Mouse (Mus musculus) neural tube, embryonic 12.5 days (tissue): ENCODE data around the gene Hs6st3. TPM values are rescaled to one million over a fixed set of nuclear protein-coding genes. Genes with fewer than 3 reads are reported as not detected.
A peak's percentile ranks its signal among the peaks of the same experiment; 100 is the strongest.

Experiments
- ATAC-seq: fragments of 200-750 bp; cut with Nextera tagmentation; 2 replicates; pipeline ENCODE4 v1.8.0; 2017; ENCODE audit warnings: low read depth, mild to moderate bottlenecking, moderate TSS enrichment, moderate library complexity; ENCODE audit not compliant: low FRiP score
- H3K27ac ChIP-seq: fragments of 300-500 bp; sonication (generic); 2 replicates; pipeline ENCODE4 v1.5.1; 2016
- H3K27me3 ChIP-seq: fragments of 300-500 bp; sonication (generic); replicated peaks from 2 replicates; pipeline ENCODE4 v1.6.1; 2016; ENCODE audit warnings: mild to moderate bottlenecking
- H3K36me3 ChIP-seq: fragments of 300-500 bp; sonication (generic); 2 replicates; pipeline ENCODE4 v1.6.1; 2016; ENCODE audit warnings: mild to moderate bottlenecking
- H3K4me1 ChIP-seq: fragments of 300-500 bp; sonication (generic); 2 replicates; pipeline ENCODE4 v1.6.1; 2016
- H3K4me2 ChIP-seq: fragments of 300-500 bp; sonication (generic); replicated peaks from 2 replicates; pipeline ENCODE4 v1.6.1; 2016; ENCODE audit warnings: mild to moderate bottlenecking
- H3K4me3 ChIP-seq: fragments of 300-500 bp; sonication (generic); 2 replicates; pipeline ENCODE4 v1.5.1; 2016
- H3K9ac ChIP-seq: fragments of 300-500 bp; sonication (generic); 2 replicates; pipeline ENCODE4 v1.6.1; 2016; ENCODE audit warnings: mild to moderate bottlenecking
- H3K9me3 ChIP-seq: fragments of 300-500 bp; sonication (generic); 2 replicates; pipeline ENCODE4 v1.6.1; 2016; ENCODE audit warnings: mild to moderate bottlenecking
- WGBS: fragments of 180-500 bp; shearing (Covaris S2); methylation state at CpG from one replicate; pipeline ENCODE4 v1.1.7; 2016; 5-methylcytosine and 5-hydroxymethylcytosine counted together
- polyA plus RNA-seq: library from polyadenylated mRNA; unstranded; fragments of >200 nt; fragmentation: Nextera tagmentation; extraction: Ambion mirVana; gene quantifications from 2 replicates; pipeline ENCODE4 v1.2.1, GENCODE M21; 2016

Gene Hs6st3
- polyA plus RNA-seq, result 0.72 and 0.83 TPM in 2 replicates

DNA sequence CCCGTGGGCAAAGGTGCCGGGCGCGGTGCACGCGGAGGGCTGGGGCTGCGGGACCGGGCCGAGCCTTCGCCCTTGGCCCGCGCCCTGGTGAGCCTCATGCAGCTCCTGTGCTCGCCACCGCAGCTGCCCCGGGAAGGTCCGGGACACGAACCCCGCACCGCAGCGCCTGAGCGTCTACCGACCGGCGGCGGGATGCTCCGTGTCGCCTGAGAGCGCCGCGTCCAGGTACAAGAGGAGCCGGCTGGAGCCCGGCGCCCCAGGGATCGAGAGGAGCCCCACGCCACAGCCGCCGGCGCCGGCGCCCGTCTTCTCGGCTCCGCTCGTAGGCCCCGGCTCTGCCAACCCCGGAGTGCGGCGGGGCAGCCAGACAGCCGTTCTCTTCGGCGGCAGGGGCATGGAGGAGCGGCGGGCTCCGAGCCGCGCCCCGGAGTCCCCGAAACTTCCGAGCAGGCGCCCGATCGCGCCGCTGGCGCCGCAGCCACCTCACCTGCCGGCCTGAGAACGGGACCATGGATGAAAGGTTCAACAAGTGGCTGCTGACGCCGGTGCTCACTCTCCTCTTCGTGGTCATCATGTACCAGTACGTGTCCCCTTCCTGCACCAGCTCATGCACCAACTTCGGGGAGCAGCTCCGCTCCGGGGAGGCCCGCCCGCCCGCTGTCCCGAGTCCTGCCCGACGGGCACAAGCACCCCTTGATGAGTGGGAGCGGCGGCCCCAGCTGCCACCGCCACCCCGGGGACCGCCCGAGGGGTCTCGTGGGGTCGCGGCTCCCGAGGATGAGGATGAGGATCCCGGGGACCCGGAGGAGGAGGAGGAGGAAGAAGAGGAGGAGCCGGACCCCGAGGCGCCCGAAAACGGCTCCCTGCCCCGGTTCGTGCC, at the start of gene Hs6st3:
Gene Hs6st3 (plus strand): TSS at position 436 of the 880 bp plus-strand sequence.
- Histone ChIP-seq H3K27ac (no peak within 1 kb of the TSS), H3K4me1 (peaks cover 15% of the 10 kb centered on the region), H3K4me3 (peak within 1 kb of the TSS; percentile 65), H3K9me3 (no peaks in the 10 kb centered on the region), H3K36me3 (no peaks in the 10 kb centered on the region), H3K9ac (peak within 1 kb of the TSS; percentile 56), H3K27me3 (peaks cover 57% of the 10 kb centered on the region), H3K4me2 (peak within 1 kb of the TSS; percentile 99)
- peak; percentile 63 for ATAC-seq
- WGBS, result under 1% methylated on average over 100 of the region's 100 CpGs

DNA sequence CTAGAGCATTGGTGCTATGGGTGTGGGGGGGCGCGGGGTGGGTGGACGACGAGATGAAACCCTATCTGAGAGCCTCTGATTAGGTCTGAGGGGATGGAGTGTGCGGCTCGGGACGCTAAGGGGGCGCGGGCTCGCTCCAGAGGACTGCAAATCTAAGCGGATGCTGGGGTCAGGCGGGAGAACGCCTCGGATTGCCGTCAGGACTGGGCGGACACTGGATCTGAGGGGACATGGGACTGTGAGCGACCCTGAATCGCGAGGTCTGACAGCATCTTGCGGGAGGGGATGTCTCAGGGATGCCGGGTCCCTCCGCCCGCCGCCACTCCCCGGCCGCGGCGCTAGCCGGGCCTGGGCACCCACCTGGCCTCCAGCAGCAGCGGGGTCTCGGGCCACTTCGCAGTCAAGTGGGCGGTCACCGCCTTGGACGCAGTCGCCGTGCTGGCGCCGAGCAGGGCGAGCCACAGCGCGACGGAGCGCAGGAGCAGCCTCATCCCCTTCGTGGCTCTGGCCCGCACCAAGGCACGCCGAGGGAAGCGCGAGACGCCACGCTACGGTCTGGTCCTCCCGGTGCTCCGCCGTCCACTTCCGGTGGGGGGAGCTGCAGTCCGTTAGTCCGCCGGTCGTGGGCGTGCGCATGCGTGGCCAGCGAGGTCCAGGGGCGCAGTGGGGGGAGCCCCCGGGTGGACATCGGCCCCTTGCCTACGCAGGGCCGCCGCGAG, 39.1 kb upstream of the Hs6st3 start, which contains the start of gene Uggt2:
Gene Uggt2 (minus strand): TSS at position 580 of the 719 bp plus-strand sequence.
- WGBS, result under 1% methylated on average over 71 of the region's 72 CpGs
- Histone ChIP-seq H3K9me3 (no peaks in the 10 kb centered on the region), H3K36me3 (peaks cover 3% of the 10 kb centered on the region; the same call in 1 of the 2 replicates), H3K4me2 (peak within 1 kb of the TSS; percentile 78), H3K4me1 (peaks cover 13% of the 10 kb centered on the region; the same call in 1 of the 2 replicates), H3K27ac (peak within 1 kb of the TSS; percentile 65), H3K9ac (peak within 1 kb of the TSS; percentile 82), H3K4me3 (peak within 1 kb of the TSS; percentile 79), H3K27me3 (no peaks in the 10 kb centered on the region)
- peak; percentile 97 for ATAC-seq

DNA sequence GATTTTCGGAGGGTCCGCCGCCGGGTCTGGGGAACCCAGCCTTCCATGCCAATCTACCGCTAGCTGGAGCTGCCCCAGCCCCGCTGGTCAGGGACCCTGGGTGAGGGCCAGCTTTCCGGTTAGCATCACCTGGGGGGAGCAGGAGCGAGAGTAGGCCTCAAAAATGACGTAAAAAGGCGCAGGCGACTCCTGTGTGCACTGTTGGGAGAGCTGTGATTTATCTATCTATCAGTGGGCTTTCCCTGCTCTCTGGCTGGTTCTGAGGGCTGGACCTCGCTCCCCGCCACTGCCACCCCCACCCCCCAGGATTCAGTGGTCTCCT, 38.6 kb upstream of the Hs6st3 start:
- H3K4me1 ChIP-seq, result peaks cover 13% of the 10 kb centered on the region; the same call in 1 of the 2 replicates
- peak overlapping the region; percentile 65 for H3K27ac ChIP-seq
- peak; percentile 80 for ATAC-seq
- peak overlapping the region; percentile 78 for H3K4me2 ChIP-seq
- peak overlapping the region; percentile 82 for H3K9ac ChIP-seq
- no peaks in the 10 kb centered on the region for H3K27me3 ChIP-seq
- 2% methylated on average over 13 of the region's 13 CpGs for WGBS
- H3K4me3 ChIP-seq, result peak overlapping the region; percentile 79
- H3K9me3 ChIP-seq, result no peaks in the 10 kb centered on the region
- H3K36me3 ChIP-seq, result peaks cover under 1% of the 10 kb centered on the region; the same call in 1 of the 2 replicates

DNA sequence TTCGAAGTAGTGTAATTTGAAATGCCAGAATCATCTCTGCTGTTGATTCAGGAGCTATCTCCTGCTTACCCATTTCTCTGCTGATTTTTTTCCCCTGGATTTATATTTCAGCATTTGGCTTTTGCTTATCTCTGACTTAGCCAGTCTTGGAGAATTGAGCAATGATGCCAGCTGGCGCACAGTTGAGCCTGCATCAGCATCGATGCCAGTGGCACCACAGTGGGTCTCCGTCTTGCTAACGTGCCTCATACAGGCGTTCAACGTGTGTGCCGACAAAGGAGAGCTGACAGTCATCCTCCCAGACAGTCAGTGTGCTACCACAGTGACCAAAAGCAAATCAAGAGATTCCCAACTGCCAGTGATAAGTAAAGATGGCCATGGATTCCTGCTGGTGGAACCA, 30.6 kb upstream of the Hs6st3 start:
- Histone ChIP-seq H3K27me3 (no peaks in the 10 kb centered on the region), H3K4me2 (no peak overlapping the region), H3K4me1 (no peaks in the 10 kb centered on the region), H3K9ac (no peak overlapping the region), H3K27ac (no peak overlapping the region), H3K36me3 (no peaks in the 10 kb centered on the region), H3K9me3 (no peaks in the 10 kb centered on the region), H3K4me3 (no peak overlapping the region)
- no peak for ATAC-seq
- 92% methylated on average over 8 of the region's 8 CpGs for WGBS

DNA sequence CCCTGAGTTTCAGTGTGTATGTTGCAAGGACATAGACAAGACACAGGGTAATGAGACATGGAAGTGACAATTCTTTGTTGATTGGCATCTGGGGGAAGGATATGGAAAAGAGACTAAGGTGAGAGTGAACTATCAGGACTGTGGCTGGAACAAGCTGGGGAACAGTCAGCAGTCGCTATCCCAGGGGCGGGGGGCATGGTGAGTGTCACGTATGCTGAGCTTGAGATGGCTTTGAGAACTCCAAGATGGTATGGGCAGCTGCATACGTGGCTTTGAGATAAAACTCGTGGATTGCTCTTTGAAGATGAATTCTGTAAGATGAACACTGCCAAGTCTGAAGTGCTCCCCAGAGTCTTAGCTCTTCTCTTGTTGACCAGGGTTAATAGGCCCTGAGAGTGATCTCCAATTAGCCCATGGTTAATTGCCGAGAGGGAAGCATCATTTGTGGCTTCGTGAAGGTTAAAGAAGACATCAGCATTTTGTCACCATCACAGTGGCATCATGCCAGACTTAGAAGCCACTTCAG, 29.3 kb upstream of the Hs6st3 start:
- H3K36me3 ChIP-seq, result no peaks in the 10 kb centered on the region
- H3K27ac ChIP-seq, result no peak overlapping the region
- no peak for ATAC-seq
- no peaks in the 10 kb centered on the region for H3K4me1 ChIP-seq
- H3K9ac ChIP-seq, result no peak overlapping the region
- 75% methylated on average over 7 of the region's 7 CpGs for WGBS
- H3K9me3 ChIP-seq, result no peaks in the 10 kb centered on the region
- H3K27me3 ChIP-seq, result no peaks in the 10 kb centered on the region
- no peak overlapping the region for H3K4me2 ChIP-seq
- H3K4me3 ChIP-seq, result no peak overlapping the region

DNA sequence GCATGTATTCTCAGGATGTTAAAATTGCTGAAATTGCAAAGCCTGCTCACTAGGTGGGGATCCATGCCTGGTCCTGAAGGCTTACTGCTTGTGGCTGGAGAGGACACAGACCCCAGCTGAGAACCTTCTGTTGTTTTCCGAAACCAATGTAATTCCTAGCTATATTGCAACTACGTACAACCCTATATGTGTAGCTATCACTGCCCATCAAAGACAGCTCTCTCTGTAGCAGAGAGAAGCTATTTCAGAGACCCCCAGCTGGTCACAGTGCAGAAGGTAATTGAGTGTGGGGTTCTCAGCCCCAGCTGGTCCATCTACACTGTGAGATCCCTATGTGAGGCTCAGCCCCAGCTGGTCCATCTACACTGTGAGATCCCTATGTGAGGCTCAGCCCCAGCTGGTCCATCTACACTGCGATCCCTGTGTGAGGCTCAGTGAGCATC, 28.3 kb upstream of the Hs6st3 start:
- H3K27me3 ChIP-seq, result no peaks in the 10 kb centered on the region
- no peaks in the 10 kb centered on the region for H3K36me3 ChIP-seq
- peak; percentile 50; the same call in 1 of the 2 replicates for ATAC-seq
- WGBS, result 79% methylated on average over 3 of the region's 3 CpGs
- no peaks in the 10 kb centered on the region for H3K9me3 ChIP-seq
- no peak overlapping the region for H3K4me2 ChIP-seq
- H3K27ac ChIP-seq, result no peak overlapping the region
- H3K4me1 ChIP-seq, result no peaks in the 10 kb centered on the region
- H3K4me3 ChIP-seq, result no peak overlapping the region
- no peak overlapping the region for H3K9ac ChIP-seq

DNA sequence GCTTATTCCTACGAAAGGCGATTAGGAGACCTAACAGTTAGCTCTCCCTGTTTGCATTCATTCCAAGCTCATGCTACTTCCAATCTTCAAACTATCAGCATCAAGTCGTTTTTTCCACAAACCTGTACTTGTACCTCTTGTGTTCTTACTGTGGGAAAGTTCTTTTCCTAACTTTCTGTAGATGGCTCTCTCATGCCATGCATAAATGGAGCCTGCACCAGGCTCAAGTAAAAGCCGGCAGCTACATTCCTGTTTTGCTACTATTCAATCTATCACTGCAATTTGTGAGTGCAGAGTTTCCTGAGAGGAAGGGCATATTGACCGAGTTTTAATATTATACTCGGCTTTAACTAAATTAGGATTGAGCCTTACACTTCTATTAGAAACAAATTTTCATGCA, 25.6 kb upstream of the Hs6st3 start:
- WGBS, result 88% methylated on average over 6 of the region's 6 CpGs
- ATAC-seq, result no peak
- no peaks in the 10 kb centered on the region for H3K36me3 ChIP-seq
- H3K9me3 ChIP-seq, result no peaks in the 10 kb centered on the region
- H3K9ac ChIP-seq, result no peak overlapping the region
- H3K27ac ChIP-seq, result no peak overlapping the region
- H3K27me3 ChIP-seq, result no peaks in the 10 kb centered on the region
- H3K4me2 ChIP-seq, result no peak overlapping the region
- no peak overlapping the region for H3K4me3 ChIP-seq
- no peaks in the 10 kb centered on the region for H3K4me1 ChIP-seq

DNA sequence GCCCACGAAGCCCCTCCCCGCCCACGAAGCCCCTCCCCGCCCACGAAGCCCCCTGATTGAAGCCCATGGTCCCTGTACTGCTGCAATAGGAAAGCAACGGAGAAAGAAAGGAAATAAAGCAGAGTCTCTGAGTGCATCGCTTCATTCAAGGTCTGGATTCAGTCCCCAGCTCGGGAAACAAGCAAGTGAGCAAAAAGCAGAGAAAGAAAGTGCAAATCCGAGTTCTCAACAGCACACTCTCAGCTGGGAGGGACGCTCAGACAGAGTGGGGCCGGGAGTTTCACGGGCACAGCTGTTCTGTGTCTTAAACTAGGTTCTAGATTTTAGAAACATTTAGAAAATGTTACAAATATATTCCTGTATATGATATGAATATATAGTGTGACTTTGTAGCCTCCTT, 14.6 kb upstream of the Hs6st3 start:
- peak; percentile 43; the same call in 1 of the 2 replicates for ATAC-seq
- Histone ChIP-seq H3K4me1 (peaks cover 13% of the 10 kb centered on the region; the same call in 1 of the 2 replicates), H3K9ac (no peak overlapping the region), H3K9me3 (no peaks in the 10 kb centered on the region), H3K4me2 (peak overlapping the region; percentile 61), H3K4me3 (peak overlapping the region; percentile 30), H3K27me3 (0 out of 2 replicates have a peak, but pooled peaks cover 6% of the 10 kb centered on the region), H3K27ac (no peak overlapping the region), H3K36me3 (no peaks in the 10 kb centered on the region)
- WGBS, result 6% methylated on average over 12 of the region's 12 CpGs

DNA sequence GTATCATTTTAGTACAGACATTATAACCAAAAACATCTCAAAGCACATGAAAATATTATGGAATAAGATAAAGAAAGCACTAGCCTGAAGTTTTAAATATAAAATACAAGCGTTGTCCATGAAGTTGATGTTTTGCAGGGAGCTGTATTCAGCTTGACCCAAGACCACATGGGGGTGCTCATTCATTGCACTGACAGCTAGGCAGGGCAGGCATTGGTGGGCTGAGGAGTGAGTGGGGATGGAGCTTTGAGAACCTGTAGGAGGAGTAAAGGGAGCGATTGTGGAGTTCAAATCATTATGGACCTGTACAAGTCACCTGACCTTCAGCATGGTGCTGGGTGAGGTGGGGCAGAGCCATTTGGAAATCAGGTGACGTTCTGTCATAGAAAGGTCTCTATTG, 14.1 kb upstream of the Hs6st3 start:
- Histone ChIP-seq H3K9me3 (no peaks in the 10 kb centered on the region), H3K9ac (no peak overlapping the region), H3K4me2 (peak overlapping the region; percentile 61), H3K36me3 (no peaks in the 10 kb centered on the region), H3K27me3 (0 out of 2 replicates have a peak, but pooled peaks cover 8% of the 10 kb centered on the region), H3K4me1 (peaks cover 13% of the 10 kb centered on the region; the same call in 1 of the 2 replicates), H3K4me3 (no peak overlapping the region), H3K27ac (no peak overlapping the region)
- 26% methylated on average over 3 of the region's 3 CpGs for WGBS
- peak; percentile 73 for ATAC-seq

DNA sequence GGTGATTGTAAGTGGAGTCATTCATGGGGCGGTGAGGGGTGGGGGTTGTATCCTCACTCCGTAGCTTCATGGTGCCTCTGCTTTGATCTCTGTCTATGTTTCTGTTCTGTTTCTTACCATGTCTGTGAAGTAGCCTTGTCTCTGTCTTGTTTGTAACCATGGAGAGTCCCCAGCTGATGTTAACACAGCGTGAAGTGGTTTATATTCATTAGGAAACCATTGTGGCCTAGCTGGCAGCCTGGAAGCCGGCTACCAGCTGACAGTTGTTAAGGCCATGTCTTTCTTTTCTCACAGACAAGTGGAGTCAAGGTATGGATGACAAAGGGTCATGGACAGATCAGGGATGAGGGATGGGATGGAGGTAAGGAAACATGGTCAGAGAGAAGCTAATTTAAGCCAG, 12.3 kb upstream of the Hs6st3 start:
- no peak overlapping the region for H3K4me2 ChIP-seq
- no peaks in the 10 kb centered on the region for H3K36me3 ChIP-seq
- peaks cover 13% of the 10 kb centered on the region; the same call in 1 of the 2 replicates for H3K4me1 ChIP-seq
- H3K4me3 ChIP-seq, result no peak overlapping the region
- H3K27me3 ChIP-seq, result 0 out of 2 replicates have a peak, but pooled peaks cover 8% of the 10 kb centered on the region
- no peak overlapping the region for H3K9ac ChIP-seq
- H3K9me3 ChIP-seq, result no peaks in the 10 kb centered on the region
- peak; percentile 41 for ATAC-seq
- 12% methylated on average over 4 of the region's 4 CpGs for WGBS
- H3K27ac ChIP-seq, result no peak overlapping the region

DNA sequence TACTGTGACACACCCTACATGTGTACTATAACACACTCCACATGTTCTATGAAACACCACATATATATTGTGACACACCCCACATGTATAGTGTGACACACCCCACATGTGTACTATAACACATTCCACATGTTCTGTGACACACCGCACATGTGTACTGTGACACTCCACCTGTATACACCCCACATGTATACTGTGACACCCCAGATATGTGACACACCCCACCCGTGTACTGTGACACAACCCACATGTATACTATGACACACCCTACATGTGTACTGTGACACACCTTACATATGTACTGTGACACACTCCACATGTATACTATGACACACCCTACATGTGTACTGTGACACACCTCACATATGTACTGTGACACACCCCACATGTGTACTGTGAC, 10.8 kb upstream of the Hs6st3 start:
- WGBS, result 92% methylated on average over 2 of the region's 2 CpGs
- no peak for ATAC-seq
- H3K9ac ChIP-seq, result no peak overlapping the region

DNA sequence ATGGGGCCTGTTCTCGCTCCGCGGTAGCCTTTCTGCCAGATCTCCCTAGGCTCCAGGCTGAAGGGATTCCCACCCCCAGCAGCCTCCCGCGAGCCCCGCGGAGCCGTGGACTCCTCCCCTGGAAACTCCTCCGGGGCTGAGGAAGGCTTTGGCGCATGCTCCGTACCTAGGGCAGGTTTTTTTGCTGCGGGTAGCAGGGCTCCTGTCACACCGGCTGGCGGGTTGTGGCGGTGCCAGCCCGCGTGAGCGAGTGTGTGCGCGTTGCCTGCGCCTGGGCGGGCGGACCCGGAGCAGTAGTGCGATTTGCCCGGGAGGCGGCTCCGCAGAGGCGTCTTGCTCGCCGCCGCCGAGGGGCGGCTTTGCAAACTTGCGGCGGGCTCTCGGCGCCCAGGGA, 632 bp upstream of the Hs6st3 start:
- H3K27me3 ChIP-seq, result peaks cover 57% of the 10 kb centered on the region
- no peak overlapping the region for H3K27ac ChIP-seq
- H3K9me3 ChIP-seq, result no peaks in the 10 kb centered on the region
- ATAC-seq, result peak; percentile 88
- H3K4me2 ChIP-seq, result peak overlapping the region; percentile 99
- H3K4me3 ChIP-seq, result peak overlapping the region; percentile 65
- H3K9ac ChIP-seq, result peak overlapping the region; percentile 56
- peaks cover 15% of the 10 kb centered on the region for H3K4me1 ChIP-seq
- no peaks in the 10 kb centered on the region for H3K36me3 ChIP-seq
- WGBS, result under 1% methylated on average over 38 of the region's 38 CpGs

More for the DNA sequence above, 10.8 kb upstream of the Hs6st3 start:
- Histone ChIP-seq H3K27me3 (0 out of 2 replicates have a peak, but pooled peaks cover 8% of the 10 kb centered on the region), H3K36me3 (no peaks in the 10 kb centered on the region), H3K4me1 (peaks cover 13% of the 10 kb centered on the region; the same call in 1 of the 2 replicates), H3K9me3 (no peaks in the 10 kb centered on the region), H3K4me2 (no peak overlapping the region), H3K27ac (no peak overlapping the region), H3K4me3 (no peak overlapping the region)
